Mouse (Mus musculus) hindbrain, embryonic 15.5 days (tissue): ENCODE data around the gene Il4ra. TPM values are rescaled to one million over a fixed set of nuclear protein-coding genes. Genes with fewer than 3 reads are reported as not detected.

ENCODE experiments used
- ATAC-seq: fragments of 200-750 bp; cut with Nextera tagmentation; 2 replicates; pipeline ENCODE4 v1.8.0; 2017; ENCODE audit warnings: low read depth, moderate number of reproducible peaks, moderate TSS enrichment; ENCODE audit not compliant: low FRiP score
- H3K27ac ChIP-seq: fragments of 300-500 bp; sonication (generic); replicated peaks from 2 replicates; pipeline ENCODE4 v1.5.1; 2015; ENCODE audit warnings: mild to moderate bottlenecking, inconsistent platforms
- H3K27me3 ChIP-seq: fragments of 300-500 bp; sonication (generic); 2 replicates; pipeline ENCODE4 v1.6.1; 2015; ENCODE audit warnings: control low read depth, inconsistent platforms
- H3K36me3 ChIP-seq: fragments of 300-500 bp; sonication (generic); 2 replicates; pipeline ENCODE4 v1.6.1; 2015; ENCODE audit warnings: control low read depth, inconsistent platforms
- H3K4me1 ChIP-seq: fragments of 300-500 bp; sonication (generic); replicated peaks from 2 replicates; pipeline ENCODE4 v1.6.1; 2015; ENCODE audit warnings: control low read depth, inconsistent platforms
- H3K4me2 ChIP-seq: fragments of 300-500 bp; sonication (generic); 2 replicates; pipeline ENCODE4 v1.6.1; 2015; ENCODE audit warnings: moderate library complexity, mild to moderate bottlenecking, inconsistent platforms
- H3K4me3 ChIP-seq: fragments of 300-500 bp; sonication (generic); 2 replicates; pipeline ENCODE4 v1.5.1; 2015; ENCODE audit warnings: mild to moderate bottlenecking, inconsistent platforms
- H3K9ac ChIP-seq: fragments of 300-500 bp; sonication (generic); 2 replicates; pipeline ENCODE4 v1.6.1; 2015; ENCODE audit warnings: inconsistent platforms
- H3K9me3 ChIP-seq: fragments of 300-500 bp; sonication (generic); 2 replicates; pipeline ENCODE4 v1.6.1; 2016; ENCODE audit warnings: control low read depth, inconsistent platforms
- WGBS: fragments of 180-500 bp; shearing (Covaris S2); methylation state at CpG from one replicate; pipeline ENCODE4 v1.1.7; 2015; 5-methylcytosine and 5-hydroxymethylcytosine counted together
- polyA plus RNA-seq: library from polyadenylated mRNA; unstranded; fragments of >200 nt; fragmentation: Nextera tagmentation; extraction: Ambion mirVana; gene quantifications from 2 replicates; pipeline ENCODE4 v1.2.1, GENCODE M21; 2015

Il4ra gene
- polyA plus RNA-seq, 1 experiment from 2014 or later, result 4.8 TPM

GRCm38 (mm10) chr7:125562413-125562812 lies 10.5 kb downstream of the Il4ra start:
- H3K9me3 ChIP-seq, result no peaks in the 10 kb centered on the region
- 76% methylated on average over 4 of the region's 4 CpGs for WGBS
- H3K4me3 ChIP-seq, result no peak overlapping the region

GRCm38 (mm10) chr7:125563093-125563492 lies 11.2 kb downstream of the Il4ra start:
- H3K4me2 ChIP-seq, result no peak overlapping the region
- 82% methylated on average over 3 of the region's 3 CpGs for whole genome bisulfite sequencing
- 0 out of 2 replicates have a peak, but pooled peaks cover 10% of the 10 kb centered on the region for H3K4me1 ChIP-seq
- no peak for ATAC-seq
- no peaks in the 10 kb centered on the region for H3K9me3 ChIP-seq
- no peak overlapping the region for H3K4me3 ChIP-seq
- no peaks in the 10 kb centered on the region for H3K36me3 ChIP-seq
- H3K27ac ChIP-seq, result no peak overlapping the region
- no peaks in the 10 kb centered on the region for H3K27me3 ChIP-seq
- H3K9ac ChIP-seq, result no peak overlapping the region

More at GRCm38 (mm10) chr7:125562413-125562812, 10.5 kb downstream of the Il4ra start:
- no peak overlapping the region for H3K27ac ChIP-seq
- ATAC-seq, result no peak
- no peaks in the 10 kb centered on the region for H3K36me3 ChIP-seq
- H3K4me1 ChIP-seq, result 0 out of 2 replicates have a peak, but pooled peaks cover 10% of the 10 kb centered on the region
- H3K27me3 ChIP-seq, result no peaks in the 10 kb centered on the region
- H3K9ac ChIP-seq, result no peak overlapping the region
- no peak overlapping the region for H3K4me2 ChIP-seq

GRCm38 (mm10) chr7:125564316-125565024 lies 12.6 kb downstream of the Il4ra start:
- 64% methylated on average over 11 of the region's 11 CpGs for WGBS
- no peak overlapping the region for H3K9ac ChIP-seq
- H3K4me1 ChIP-seq, result 0 out of 2 replicates have a peak, but pooled peaks cover 2% of the 10 kb centered on the region
- H3K27ac ChIP-seq, result no peak overlapping the region
- no peaks in the 10 kb centered on the region for H3K36me3 ChIP-seq
- no peaks in the 10 kb centered on the region for H3K27me3 ChIP-seq
- ATAC-seq, result no peak
- no peak overlapping the region for H3K4me2 ChIP-seq
- H3K4me3 ChIP-seq, result no peak overlapping the region
- no peaks in the 10 kb centered on the region for H3K9me3 ChIP-seq

GRCm38 (mm10) chr7:125565516-125566285 lies 13.8 kb downstream of the Il4ra start:
- ATAC-seq, result no peak
- H3K36me3 ChIP-seq, result no peaks in the 10 kb centered on the region
- H3K27me3 ChIP-seq, result no peaks in the 10 kb centered on the region
- H3K4me2 ChIP-seq, result no peak overlapping the region
- no peak overlapping the region for H3K4me3 ChIP-seq
- 38% methylated on average over 12 of the region's 12 CpGs for WGBS
- H3K9ac ChIP-seq, result no peak overlapping the region
- no peaks in the 10 kb centered on the region for H3K4me1 ChIP-seq
- no peaks in the 10 kb centered on the region for H3K9me3 ChIP-seq
- no peak overlapping the region for H3K27ac ChIP-seq

- ATAC-seq, result 0 out of 2 replicates have a peak, but pooled peaks have one; percentile 14
- no peaks in the 10 kb centered on the region for H3K4me1 ChIP-seq
- H3K27ac ChIP-seq, result no peak overlapping the region
- no peaks in the 10 kb centered on the region for H3K27me3 ChIP-seq
- no peak overlapping the region for H3K4me3 ChIP-seq
- H3K36me3 ChIP-seq, result no peaks in the 10 kb centered on the region
- no peaks in the 10 kb centered on the region for H3K9me3 ChIP-seq
- 68% methylated on average over 2 of the region's 2 CpGs for WGBS
- H3K4me2 ChIP-seq, result no peak overlapping the region
- no peak overlapping the region for H3K9ac ChIP-seq
Observed at GRCm38 (mm10) chr7:125566420-125566819, 14.5 kb downstream of the Il4ra start.

- no peak overlapping the region for H3K4me3 ChIP-seq
- no peak overlapping the region for H3K9ac ChIP-seq
- H3K27me3 ChIP-seq, result no peaks in the 10 kb centered on the region
- no peaks in the 10 kb centered on the region for H3K36me3 ChIP-seq
- no peak overlapping the region for H3K27ac ChIP-seq
- WGBS, result 77% methylated on average over 8 of the region's 8 CpGs
- peaks cover 4% of the 10 kb centered on the region for H3K4me1 ChIP-seq
- H3K4me2 ChIP-seq, result no peak overlapping the region
- H3K9me3 ChIP-seq, result no peaks in the 10 kb centered on the region
- no peak for ATAC-seq
Observed at GRCm38 (mm10) chr7:125568888-125569287, 17.0 kb downstream of the Il4ra start.

GRCm38 (mm10) chr7:125571891-125572290 lies 20.0 kb downstream of the Il4ra start:
- Histone ChIP-seq H3K9ac (no peak overlapping the region), H3K4me1 (peaks cover 8% of the 10 kb centered on the region), H3K27ac (no peak overlapping the region; the same call in 1 of the 2 replicates), H3K9me3 (no peaks in the 10 kb centered on the region), H3K27me3 (no peaks in the 10 kb centered on the region), H3K4me2 (0 out of 2 replicates have a peak overlapping the region, but pooled peaks have one; percentile 17), H3K4me3 (no peak overlapping the region), H3K36me3 (no peaks in the 10 kb centered on the region)
- no peak for ATAC-seq
- WGBS, result 69% methylated on average over 19 of the region's 19 CpGs

GRCm38 (mm10) chr7:125572737-125573136 lies 20.8 kb downstream of the Il4ra start:
- Histone ChIP-seq H3K27me3 (no peaks in the 10 kb centered on the region), H3K36me3 (no peaks in the 10 kb centered on the region), H3K9me3 (no peaks in the 10 kb centered on the region), H3K27ac (no peak overlapping the region), H3K9ac (no peak overlapping the region), H3K4me1 (peaks cover 16% of the 10 kb centered on the region), H3K4me2 (no peak overlapping the region), H3K4me3 (no peak overlapping the region)
- 64% methylated on average over 6 of the region's 6 CpGs for WGBS
- no peak for ATAC-seq

GRCm38 (mm10) chr7:125573849-125574248 lies 21.9 kb downstream of the Il4ra start:
- Histone ChIP-seq H3K4me2 (no peak overlapping the region), H3K4me1 (peaks cover 19% of the 10 kb centered on the region), H3K27ac (no peak overlapping the region), H3K27me3 (no peaks in the 10 kb centered on the region), H3K36me3 (no peaks in the 10 kb centered on the region), H3K4me3 (no peak overlapping the region), H3K9me3 (no peaks in the 10 kb centered on the region), H3K9ac (no peak overlapping the region)
- 81% methylated on average over 2 of the region's 2 CpGs for WGBS
- ATAC-seq, result no peak

GRCm38 (mm10) chr7:125574832-125575231 lies 22.9 kb downstream of the Il4ra start:
- no peak for ATAC-seq
- Histone ChIP-seq H3K36me3 (no peaks in the 10 kb centered on the region), H3K4me1 (peaks cover 19% of the 10 kb centered on the region)

GRCm38 (mm10) chr7:125575738-125576540 lies 24.0 kb downstream of the Il4ra start:
- H3K4me3 ChIP-seq, result no peak overlapping the region
- no peak overlapping the region for H3K27ac ChIP-seq
- H3K9me3 ChIP-seq, result no peaks in the 10 kb centered on the region
- no peak overlapping the region for H3K9ac ChIP-seq
- peaks cover 22% of the 10 kb centered on the region for H3K4me1 ChIP-seq
- no peak overlapping the region for H3K4me2 ChIP-seq
- WGBS, result 88% methylated on average over 16 of the region's 16 CpGs
- no peaks in the 10 kb centered on the region for H3K27me3 ChIP-seq
- ATAC-seq, result no peak
- no peaks in the 10 kb centered on the region for H3K36me3 ChIP-seq

More at GRCm38 (mm10) chr7:125574832-125575231, 22.9 kb downstream of the Il4ra start:
- no peaks in the 10 kb centered on the region for H3K27me3 ChIP-seq
- 84% methylated on average over 3 of the region's 3 CpGs for WGBS
- H3K9me3 ChIP-seq, result no peaks in the 10 kb centered on the region
- no peak overlapping the region for H3K27ac ChIP-seq
- H3K9ac ChIP-seq, result no peak overlapping the region
- H3K4me2 ChIP-seq, result no peak overlapping the region
- no peak overlapping the region for H3K4me3 ChIP-seq
